Mouse (Mus musculus): ENCODE results near the gene Nrd1. TPM values are rescaled to one million over a fixed set of nuclear protein-coding genes. Genes with fewer than 3 reads are reported as not detected.

Nrd1 gene
- polyA plus RNA-seq, 1 experiment from 2014 or later, result 65.1 TPM

- Histone ChIP-seq H3K36me3 (ENCODE audit: insufficient read depth, low read length) (peaks cover 12% of the 10 kb centered on the region), H3K27ac (ENCODE audit: low read length) (peak overlapping the region; percentile 29), H3K27me3 (ENCODE audit: insufficient read depth, low read length) (no peaks in the 10 kb centered on the region), H3K4me2 (replicated peaks; ENCODE audit: low read depth, low read length) (no peak overlapping the region), H3K9ac (replicated peaks; ENCODE audit: low read length) (no peak overlapping the region), H3K4me3 (ENCODE audit: low read length) (no peak overlapping the region), H3K4me1 (ENCODE audit: insufficient read depth, low read length) (no peaks in the 10 kb centered on the region), H3K9me3 (ENCODE audit: low read length) (no peaks in the 10 kb centered on the region)
- ATAC-seq (ENCODE audit: low FRiP score, low TSS enrichment), result peak; percentile 31; the same call in 1 of the 2 replicates
- whole genome bisulfite sequencing, result 53% methylated on average over 5 of the region's 5 CpGs
Observed at GRCm38 (mm10) chr4:109080118-109080517, 79.7 kb downstream of the Nrd1 start.

GRCm38 (mm10) chr4:109089171-109089570, 88.7 kb downstream of the Nrd1 start:
- Histone ChIP-seq H3K4me2 (replicated peaks; ENCODE audit: low read depth, low read length) (no peak overlapping the region), H3K4me1 (ENCODE audit: insufficient read depth, low read length) (no peaks in the 10 kb centered on the region), H3K27me3 (ENCODE audit: insufficient read depth, low read length) (no peaks in the 10 kb centered on the region), H3K27ac (ENCODE audit: low read length) (no peak overlapping the region), H3K9me3 (ENCODE audit: low read length) (no peaks in the 10 kb centered on the region), H3K9ac (replicated peaks; ENCODE audit: low read length) (no peak overlapping the region), H3K36me3 (ENCODE audit: insufficient read depth, low read length) (no peaks in the 10 kb centered on the region), H3K4me3 (ENCODE audit: low read length) (no peak overlapping the region)
- 90% methylated on average over 5 of the region's 5 CpGs for WGBS
- ATAC-seq (ENCODE audit: low FRiP score, low TSS enrichment), result no peak

GRCm38 (mm10) chr4:109089999-109090398, 89.5 kb downstream of the Nrd1 start:
- H3K27ac ChIP-seq (ENCODE audit: low read length), result no peak overlapping the region
- WGBS, result 47% methylated on average over 6 of the region's 6 CpGs
- H3K4me1 ChIP-seq (ENCODE audit: insufficient read depth, low read length), result no peaks in the 10 kb centered on the region
- no peaks in the 10 kb centered on the region for H3K27me3 ChIP-seq (ENCODE audit: insufficient read depth, low read length)
- H3K4me3 ChIP-seq (ENCODE audit: low read length), result no peak overlapping the region
- no peak for ATAC-seq (ENCODE audit: low FRiP score, low TSS enrichment)
- H3K4me2 ChIP-seq (replicated peaks; ENCODE audit: low read depth, low read length), result no peak overlapping the region
- H3K9me3 ChIP-seq (ENCODE audit: low read length), result no peaks in the 10 kb centered on the region
- no peaks in the 10 kb centered on the region for H3K36me3 ChIP-seq (ENCODE audit: insufficient read depth, low read length)
- H3K9ac ChIP-seq (replicated peaks; ENCODE audit: low read length), result no peak overlapping the region

GRCm38 (mm10) chr4:109091241-109091777, 90.9 kb downstream of the Nrd1 start:
- Histone ChIP-seq H3K4me2 (replicated peaks; ENCODE audit: low read depth, low read length) (no peak overlapping the region), H3K27ac (ENCODE audit: low read length) (no peak overlapping the region), H3K9ac (replicated peaks; ENCODE audit: low read length) (no peak overlapping the region), H3K9me3 (ENCODE audit: low read length) (no peaks in the 10 kb centered on the region), H3K36me3 (ENCODE audit: insufficient read depth, low read length) (no peaks in the 10 kb centered on the region), H3K4me3 (ENCODE audit: low read length) (no peak overlapping the region), H3K4me1 (ENCODE audit: insufficient read depth, low read length) (no peaks in the 10 kb centered on the region), H3K27me3 (ENCODE audit: insufficient read depth, low read length) (no peaks in the 10 kb centered on the region)
- no peak for ATAC-seq (ENCODE audit: low FRiP score, low TSS enrichment)
- 88% methylated on average over 8 of the region's 8 CpGs for WGBS

- Histone ChIP-seq H3K9ac (replicated peaks; ENCODE audit: low read length) (no peak overlapping the region), H3K4me1 (ENCODE audit: insufficient read depth, low read length) (no peaks in the 10 kb centered on the region), H3K4me2 (replicated peaks; ENCODE audit: low read depth, low read length) (no peak overlapping the region), H3K27me3 (ENCODE audit: insufficient read depth, low read length) (no peaks in the 10 kb centered on the region), H3K27ac (ENCODE audit: low read length) (no peak overlapping the region), H3K36me3 (ENCODE audit: insufficient read depth, low read length) (no peaks in the 10 kb centered on the region), H3K4me3 (ENCODE audit: low read length) (no peak overlapping the region), H3K9me3 (ENCODE audit: low read length) (no peaks in the 10 kb centered on the region)
- WGBS, result 83% methylated on average over 5 of the region's 5 CpGs
- no peak for ATAC-seq (ENCODE audit: low FRiP score, low TSS enrichment)
Observed at GRCm38 (mm10) chr4:109092344-109092743, 91.9 kb downstream of the Nrd1 start.

GRCm38 (mm10) chr4:109094269-109094668, 93.8 kb downstream of the Nrd1 start:
- Histone ChIP-seq H3K36me3 (ENCODE audit: insufficient read depth, low read length) (no peaks in the 10 kb centered on the region), H3K27me3 (ENCODE audit: insufficient read depth, low read length) (no peaks in the 10 kb centered on the region), H3K4me2 (replicated peaks; ENCODE audit: low read depth, low read length) (no peak overlapping the region), H3K27ac (ENCODE audit: low read length) (no peak overlapping the region), H3K9ac (replicated peaks; ENCODE audit: low read length) (no peak overlapping the region), H3K9me3 (ENCODE audit: low read length) (no peaks in the 10 kb centered on the region), H3K4me1 (ENCODE audit: insufficient read depth, low read length) (no peaks in the 10 kb centered on the region), H3K4me3 (ENCODE audit: low read length) (no peak overlapping the region)
- 62% methylated on average over 2 of the region's 2 CpGs for WGBS
- ATAC-seq (ENCODE audit: low FRiP score, low TSS enrichment), result no peak

GRCm38 (mm10) chr4:109098861-109099260, 98.4 kb downstream of the Nrd1 start:
- no peak for ATAC-seq (ENCODE audit: low FRiP score, low TSS enrichment)
- Histone ChIP-seq H3K9ac (replicated peaks; ENCODE audit: low read length) (no peak overlapping the region), H3K4me1 (ENCODE audit: insufficient read depth, low read length) (no peaks in the 10 kb centered on the region; the same call in 1 of the 2 replicates), H3K27me3 (ENCODE audit: insufficient read depth, low read length) (no peaks in the 10 kb centered on the region), H3K36me3 (ENCODE audit: insufficient read depth, low read length) (peaks cover 10% of the 10 kb centered on the region; the same call in 1 of the 2 replicates), H3K4me2 (replicated peaks; ENCODE audit: low read depth, low read length) (no peak overlapping the region), H3K27ac (ENCODE audit: low read length) (no peak overlapping the region), H3K9me3 (ENCODE audit: low read length) (no peaks in the 10 kb centered on the region), H3K4me3 (ENCODE audit: low read length) (no peak overlapping the region)
- 97% methylated on average over 3 of the region's 3 CpGs for WGBS

- peaks cover 10% of the 10 kb centered on the region; the same call in 1 of the 2 replicates for H3K36me3 ChIP-seq (ENCODE audit: insufficient read depth, low read length)
- no peak overlapping the region for H3K4me2 ChIP-seq (replicated peaks; ENCODE audit: low read depth, low read length)
- 83% methylated on average over 5 of the region's 5 CpGs for WGBS
- no peak overlapping the region for H3K4me3 ChIP-seq (ENCODE audit: low read length)
- H3K27me3 ChIP-seq (ENCODE audit: insufficient read depth, low read length), result no peaks in the 10 kb centered on the region
- no peak overlapping the region for H3K27ac ChIP-seq (ENCODE audit: low read length)
- ATAC-seq (ENCODE audit: low FRiP score, low TSS enrichment), result no peak
- H3K4me1 ChIP-seq (ENCODE audit: insufficient read depth, low read length), result no peaks in the 10 kb centered on the region; the same call in 1 of the 2 replicates
- no peaks in the 10 kb centered on the region for H3K9me3 ChIP-seq (ENCODE audit: low read length)
- no peak overlapping the region for H3K9ac ChIP-seq (replicated peaks; ENCODE audit: low read length)
Observed at GRCm38 (mm10) chr4:109102574-109102973, 102.1 kb downstream of the Nrd1 start.

- H3K27me3 ChIP-seq (ENCODE audit: insufficient read depth, low read length), result no peaks in the 10 kb centered on the region
- H3K4me2 ChIP-seq (replicated peaks; ENCODE audit: low read depth, low read length), result no peak overlapping the region
- H3K27ac ChIP-seq (ENCODE audit: low read length), result no peak overlapping the region
- H3K9me3 ChIP-seq (ENCODE audit: low read length), result no peaks in the 10 kb centered on the region
- peaks cover 10% of the 10 kb centered on the region; the same call in 1 of the 2 replicates for H3K36me3 ChIP-seq (ENCODE audit: insufficient read depth, low read length)
- WGBS, result 41% methylated on average over 9 of the region's 9 CpGs
- peak; percentile 57; the same call in 1 of the 2 replicates for ATAC-seq (ENCODE audit: low FRiP score, low TSS enrichment)
- no peaks in the 10 kb centered on the region; the same call in 1 of the 2 replicates for H3K4me1 ChIP-seq (ENCODE audit: insufficient read depth, low read length)
- H3K9ac ChIP-seq (replicated peaks; ENCODE audit: low read length), result no peak overlapping the region
- no peak overlapping the region for H3K4me3 ChIP-seq (ENCODE audit: low read length)
Observed at GRCm38 (mm10) chr4:109103145-109103883, 102.9 kb downstream of the Nrd1 start.

GRCm38 (mm10) chr4:109105254-109105653, 104.8 kb downstream of the Nrd1 start:
- Histone ChIP-seq H3K27me3 (ENCODE audit: insufficient read depth, low read length) (no peaks in the 10 kb centered on the region), H3K4me1 (ENCODE audit: insufficient read depth, low read length) (no peaks in the 10 kb centered on the region; the same call in 1 of the 2 replicates), H3K36me3 (ENCODE audit: insufficient read depth, low read length) (peaks cover 9% of the 10 kb centered on the region; the same call in 1 of the 2 replicates), H3K4me2 (replicated peaks; ENCODE audit: low read depth, low read length) (no peak overlapping the region), H3K9ac (replicated peaks; ENCODE audit: low read length) (no peak overlapping the region), H3K27ac (ENCODE audit: low read length) (no peak overlapping the region), H3K9me3 (ENCODE audit: low read length) (no peaks in the 10 kb centered on the region), H3K4me3 (ENCODE audit: low read length) (no peak overlapping the region)
- no peak for ATAC-seq (ENCODE audit: low FRiP score, low TSS enrichment)

Measured in kidney, embryonic 16.5 days (tissue).